Mouse (Mus musculus): Measurements from ENCODE around the gene Proca1.

GRCm38 (mm10) chr11:78205361-78206206 is 12.4 kb downstream of the Proca1 start:
- TF ChIP-seq POLR2A (IDR thresholded peaks at IDR 0.05; ENCODE audit: insufficient read depth, low read depth, low read length) (no peak), CTCF (IDR thresholded peaks at IDR 0.05) (no peak), EP300 (IDR thresholded peaks at IDR 0.05; ENCODE audit: insufficient read depth, low read depth, low read length) (no peak)
